Mouse (Mus musculus) embryonic facial prominence, embryonic 10.5 days (tissue): ENCODE measurements around the gene Dcp1a. TPM values are rescaled to one million over a fixed set of nuclear protein-coding genes. Genes with fewer than 3 reads are reported as not detected.

Experiments
- DNase-seq: peaks from one replicate; pipeline ENCODE4 v3.0.0-alpha.2; 2017; ENCODE audit warnings: low spot score
- H3K27ac ChIP-seq: fragments of 300-500 bp; sonication (generic); replicated peaks from 2 replicates; pipeline ENCODE4 v1.5.1; 2016; ENCODE audit warnings: mild to moderate bottlenecking
- H3K27me3 ChIP-seq: fragments of 300-500 bp; sonication (generic); replicated peaks from 2 replicates; pipeline ENCODE4 v1.6.1; 2016; ENCODE audit warnings: low read depth, mild to moderate bottlenecking; ENCODE audit not compliant: poor library complexity, severe bottlenecking
- H3K36me3 ChIP-seq: fragments of 300-500 bp; sonication (generic); replicated peaks from 2 replicates; pipeline ENCODE4 v1.6.1; 2016; ENCODE audit warnings: mild to moderate bottlenecking, moderate library complexity
- H3K4me1 ChIP-seq: fragments of 300-500 bp; sonication (generic); 2 replicates; pipeline ENCODE4 v1.6.1; 2016
- H3K4me3 ChIP-seq: fragments of 300-500 bp; sonication (generic); 2 replicates; pipeline ENCODE4 v1.5.1; 2016; ENCODE audit warnings: mild to moderate bottlenecking, moderate library complexity
- H3K9me3 ChIP-seq: fragments of 300-500 bp; sonication (generic); 2 replicates; pipeline ENCODE4 v1.6.1; 2016; ENCODE audit warnings: mild to moderate bottlenecking
- WGBS: fragments of 180-500 bp; shearing (Covaris S2); methylation state at CpG from one replicate; pipeline ENCODE4 v1.1.7; 2016; 5-methylcytosine and 5-hydroxymethylcytosine counted together
- polyA plus RNA-seq: library from polyadenylated mRNA; unstranded; fragments of >200 nt; fragmentation: Nextera tagmentation; extraction: Ambion mirVana; gene quantifications from 2 replicates; pipeline ENCODE4 v1.2.1, GENCODE M21; 2016

Dcp1a gene
- polyA plus RNA-seq, 1 experiment from 2014 or later = 39.6 TPM

DNA sequence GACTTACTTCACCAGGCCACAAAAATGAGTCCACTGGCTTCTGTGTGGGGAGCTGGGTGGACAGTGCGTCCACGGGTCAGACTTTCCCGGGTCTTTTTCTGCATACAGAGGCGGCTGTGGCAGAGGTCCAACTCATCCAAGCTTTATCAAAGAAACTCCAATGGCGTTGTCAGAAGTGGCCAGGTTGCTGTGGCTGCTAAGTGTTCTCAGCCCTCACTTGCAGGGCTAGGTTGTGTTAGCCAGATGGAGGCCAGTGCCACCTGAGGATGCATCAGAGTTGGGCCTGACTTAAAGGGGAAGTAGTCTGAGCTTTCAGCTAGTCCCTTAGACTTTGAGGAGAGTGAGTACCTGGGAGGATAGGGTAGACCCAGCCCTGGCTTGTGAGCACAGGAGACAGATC lies 72.2 kb downstream of the Dcp1a start:
- Histone ChIP-seq H3K27ac (0 out of 2 replicates have a peak overlapping the region, but pooled peaks have one; percentile 0), H3K4me3 (peak overlapping the region; percentile 91), H3K4me1 (peaks cover 40% of the 10 kb centered on the region), H3K9me3 (no peaks in the 10 kb centered on the region; the same call in 1 of the 2 replicates), H3K27me3 (no peaks in the 10 kb centered on the region), H3K36me3 (peaks cover 46% of the 10 kb centered on the region)
- DNase-seq = no peak
- 83% methylated on average over 5 of the region's 5 CpGs for WGBS

DNA sequence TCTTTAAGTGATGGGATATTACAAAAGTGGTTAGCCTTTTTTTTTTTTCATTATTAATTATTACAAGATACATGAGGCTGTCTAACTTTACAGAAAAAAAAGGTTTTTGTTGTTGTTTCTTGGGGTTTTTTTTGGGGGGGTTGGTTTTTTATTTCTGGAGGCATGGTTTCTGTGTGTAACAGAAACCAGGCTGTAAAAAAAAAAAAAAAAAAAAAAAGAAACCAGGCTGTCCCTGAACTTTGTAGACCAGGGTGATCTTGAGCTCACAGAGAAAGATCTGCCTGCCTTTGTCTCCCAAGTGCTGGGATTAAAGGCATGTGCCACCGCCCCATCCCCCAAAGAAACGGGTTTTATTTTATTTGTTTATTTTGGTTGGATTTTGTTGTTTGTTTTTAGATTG lies 72.6 kb downstream of the Dcp1a start:
- Histone ChIP-seq H3K36me3 (peaks cover 50% of the 10 kb centered on the region), H3K27me3 (no peaks in the 10 kb centered on the region), H3K4me3 (no peak overlapping the region), H3K27ac (no peak overlapping the region), H3K9me3 (no peaks in the 10 kb centered on the region; the same call in 1 of the 2 replicates), H3K4me1 (peaks cover 40% of the 10 kb centered on the region)
- DNase-seq = no peak
- WGBS = 86% methylated on average over 2 of the region's 2 CpGs

- Histone ChIP-seq H3K27me3 (no peaks in the 10 kb centered on the region), H3K4me1 (peaks cover 36% of the 10 kb centered on the region), H3K9me3 (no peaks in the 10 kb centered on the region; the same call in 1 of the 2 replicates), H3K27ac (no peak overlapping the region), H3K36me3 (peaks cover 62% of the 10 kb centered on the region), H3K4me3 (no peak overlapping the region)
- WGBS = 91% methylated on average over 4 of the region's 4 CpGs
- no peak for DNase-seq
These were observed 73.8 kb downstream of the Dcp1a start for GRCm38 (mm10) chr14:30553185-30553584.

DNA sequence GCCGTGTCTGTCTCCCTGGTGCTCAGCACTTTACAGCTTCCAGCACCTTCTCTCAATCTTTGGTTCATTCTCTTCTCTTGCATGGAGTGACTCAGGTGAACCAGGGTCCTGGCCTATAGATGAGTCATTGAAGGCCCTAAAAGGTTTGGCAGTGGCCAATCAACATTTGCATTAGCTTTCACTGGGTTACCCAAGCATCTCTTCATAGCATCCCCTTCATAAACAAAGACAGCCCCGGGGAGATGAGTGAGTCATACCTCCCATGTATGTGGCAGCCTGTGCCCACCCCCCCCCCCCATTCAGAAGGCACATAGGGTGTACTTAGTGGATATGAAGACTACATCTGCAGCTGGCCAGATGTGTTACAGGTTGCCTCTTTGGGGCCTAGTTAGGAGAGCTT lies 77.3 kb downstream of the Dcp1a start:
- no peak overlapping the region for H3K27ac ChIP-seq
- no peak for DNase-seq
- WGBS = 85% methylated on average over 2 of the region's 2 CpGs
- H3K4me1 ChIP-seq = peaks cover 3% of the 10 kb centered on the region
- H3K9me3 ChIP-seq = no peaks in the 10 kb centered on the region; the same call in 1 of the 2 replicates
- no peak overlapping the region for H3K4me3 ChIP-seq
- H3K27me3 ChIP-seq = no peaks in the 10 kb centered on the region
- peaks cover 93% of the 10 kb centered on the region for H3K36me3 ChIP-seq

GRCm38 (mm10) chr14:30557730-30558129 lies 78.4 kb downstream of the Dcp1a start:
- Histone ChIP-seq H3K27ac (no peak overlapping the region), H3K27me3 (no peaks in the 10 kb centered on the region), H3K4me1 (peaks cover 2% of the 10 kb centered on the region; the same call in 1 of the 2 replicates), H3K4me3 (no peak overlapping the region), H3K9me3 (no peaks in the 10 kb centered on the region; the same call in 1 of the 2 replicates), H3K36me3 (peaks cover 97% of the 10 kb centered on the region)
- no peak for DNase-seq
- WGBS = 79% methylated on average over 9 of the region's 9 CpGs

GRCm38 (mm10) chr14:30559321-30559850 lies 80.1 kb downstream of the Dcp1a start:
- DNase-seq = no peak
- Histone ChIP-seq H3K27ac (no peak overlapping the region), H3K4me1 (peaks cover 2% of the 10 kb centered on the region; the same call in 1 of the 2 replicates), H3K36me3 (peaks cover 98% of the 10 kb centered on the region), H3K27me3 (no peaks in the 10 kb centered on the region), H3K9me3 (no peaks in the 10 kb centered on the region; the same call in 1 of the 2 replicates), H3K4me3 (no peak overlapping the region)
- 90% methylated on average over 17 of the region's 17 CpGs for WGBS

DNA sequence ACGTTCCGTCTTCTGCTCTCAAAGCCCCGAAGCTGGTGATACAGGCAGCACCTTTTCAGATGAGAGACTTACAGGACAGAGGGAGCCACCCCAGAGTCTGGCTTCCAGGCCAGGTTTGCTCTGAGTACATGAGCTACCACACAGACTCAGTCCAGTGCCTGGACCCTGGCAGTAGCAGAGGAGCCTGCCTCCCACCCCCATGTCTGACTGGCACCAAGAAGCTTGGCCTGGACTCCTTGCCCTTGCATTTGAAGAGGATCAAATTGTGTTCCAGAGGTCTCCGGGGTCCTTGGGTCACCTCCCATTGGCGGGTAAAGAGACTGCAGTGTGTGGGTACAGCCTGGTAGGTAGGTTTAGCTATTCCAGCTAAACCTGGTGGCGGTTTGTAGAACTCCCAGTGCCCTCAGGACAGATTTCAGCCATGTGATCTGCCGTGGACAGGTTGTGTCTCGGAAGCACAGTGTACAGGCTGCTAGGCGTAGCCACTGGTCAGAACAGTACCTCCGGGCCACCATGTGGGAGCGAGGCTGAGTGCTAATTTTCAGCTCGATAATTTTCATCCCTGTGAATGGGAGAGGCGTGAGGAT lies 81.6 kb downstream of the Dcp1a start:
- Histone ChIP-seq H3K36me3 (peaks cover 98% of the 10 kb centered on the region), H3K27ac (no peak overlapping the region), H3K9me3 (no peaks in the 10 kb centered on the region), H3K4me3 (no peak overlapping the region), H3K27me3 (no peaks in the 10 kb centered on the region), H3K4me1 (peaks cover 2% of the 10 kb centered on the region; the same call in 1 of the 2 replicates)
- WGBS = 93% methylated on average over 13 of the region's 13 CpGs
- no peak for DNase-seq

- H3K4me1 ChIP-seq = peaks cover 2% of the 10 kb centered on the region; the same call in 1 of the 2 replicates
- H3K27ac ChIP-seq = no peak overlapping the region
- peaks cover 98% of the 10 kb centered on the region for H3K36me3 ChIP-seq
- no peaks in the 10 kb centered on the region for H3K27me3 ChIP-seq
- 93% methylated on average over 14 of the region's 14 CpGs for WGBS
- no peak for DNase-seq
- no peak overlapping the region for H3K4me3 ChIP-seq
- no peaks in the 10 kb centered on the region for H3K9me3 ChIP-seq
These were observed 82.3 kb downstream of the Dcp1a start for GRCm38 (mm10) chr14:30561470-30562187.

- H3K4me3 ChIP-seq = no peak overlapping the region
- no peaks in the 10 kb centered on the region for H3K27me3 ChIP-seq
- no peak for DNase-seq
- no peaks in the 10 kb centered on the region for H3K9me3 ChIP-seq
- H3K36me3 ChIP-seq = peaks cover 98% of the 10 kb centered on the region
- H3K27ac ChIP-seq = no peak overlapping the region
- H3K4me1 ChIP-seq = peaks cover 2% of the 10 kb centered on the region; the same call in 1 of the 2 replicates
These were observed 83.0 kb downstream of the Dcp1a start for GRCm38 (mm10) chr14:30562343-30562742.

DNA sequence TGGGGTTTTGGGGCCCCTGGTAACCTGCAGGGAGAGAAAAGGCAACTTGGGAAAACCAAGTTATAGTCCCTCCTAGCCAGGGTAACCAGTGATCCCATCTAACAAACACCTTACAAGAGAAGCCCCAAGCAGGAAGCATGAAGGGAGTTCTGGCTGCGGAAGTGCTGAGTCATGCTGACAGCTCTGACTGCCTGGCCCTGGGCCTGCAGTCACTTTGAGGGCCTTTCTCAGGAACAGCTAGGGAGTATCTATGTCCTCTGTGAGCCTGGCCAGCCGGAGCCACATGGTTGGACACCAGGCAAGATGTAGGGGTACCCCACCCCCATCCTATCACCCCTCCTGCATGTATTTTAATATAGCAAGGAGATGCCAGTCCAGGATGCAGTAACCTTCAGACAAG lies 85.1 kb downstream of the Dcp1a start:
- Histone ChIP-seq H3K4me1 (no peaks in the 10 kb centered on the region), H3K27me3 (no peaks in the 10 kb centered on the region), H3K36me3 (peaks cover 98% of the 10 kb centered on the region), H3K27ac (no peak overlapping the region), H3K9me3 (no peaks in the 10 kb centered on the region), H3K4me3 (no peak overlapping the region)
- no peak for DNase-seq
- WGBS = 94% methylated on average over 2 of the region's 2 CpGs

- Histone ChIP-seq H3K36me3 (peaks cover 98% of the 10 kb centered on the region), H3K4me1 (no peaks in the 10 kb centered on the region), H3K4me3 (no peak overlapping the region), H3K27ac (no peak overlapping the region), H3K9me3 (no peaks in the 10 kb centered on the region), H3K27me3 (no peaks in the 10 kb centered on the region)
- DNase-seq = no peak
- 93% methylated on average over 6 of the region's 6 CpGs for WGBS
These were observed 87.0 kb downstream of the Dcp1a start for GRCm38 (mm10) chr14:30566317-30566716.

GRCm38 (mm10) chr14:30568016-30568415 lies 88.7 kb downstream of the Dcp1a start:
- Histone ChIP-seq H3K4me3 (no peak overlapping the region), H3K27ac (no peak overlapping the region), H3K36me3 (peaks cover 100% of the 10 kb centered on the region), H3K9me3 (no peaks in the 10 kb centered on the region), H3K27me3 (no peaks in the 10 kb centered on the region), H3K4me1 (no peaks in the 10 kb centered on the region)
- WGBS = 88% methylated on average over 9 of the region's 9 CpGs
- no peak for DNase-seq

GRCm38 (mm10) chr14:30570303-30570702 lies 91.0 kb downstream of the Dcp1a start:
- no peak overlapping the region for H3K27ac ChIP-seq
- H3K36me3 ChIP-seq = peaks cover 100% of the 10 kb centered on the region
- no peaks in the 10 kb centered on the region for H3K27me3 ChIP-seq
- 92% methylated on average over 9 of the region's 9 CpGs for WGBS
- DNase-seq = no peak
- H3K4me1 ChIP-seq = no peaks in the 10 kb centered on the region
- no peak overlapping the region for H3K4me3 ChIP-seq
- no peaks in the 10 kb centered on the region for H3K9me3 ChIP-seq
